Mouse (Mus musculus) thymus, adult 2 months (tissue): ENCODE results near the gene Pde4d. TPM values are rescaled to one million over a fixed set of nuclear protein-coding genes. Genes with fewer than 3 reads are reported as not detected.

Experiments
- DNase-seq: peaks from one replicate; pipeline ENCODE4 v3.0.0; 2021
- H3K27ac ChIP-seq: fragments of 200-500 bp; 2 replicates; pipeline ENCODE4 v1.5.1; 2012; ENCODE audit warnings: low read length, control low read depth; ENCODE audit not compliant: control insufficient read depth, insufficient read depth
- H3K27me3 ChIP-seq: fragments of 200-500 bp; 2 replicates; pipeline ENCODE4 v1.6.1; 2012; ENCODE audit warnings: mild to moderate bottlenecking, low read length, moderate library complexity, mixed read lengths; ENCODE audit not compliant: control insufficient read depth, insufficient read depth
- H3K36me3 ChIP-seq: fragments of 200-500 bp; 2 replicates; pipeline ENCODE4 v1.6.1; 2012; ENCODE audit warnings: mild to moderate bottlenecking, low read length, moderate library complexity; ENCODE audit not compliant: control insufficient read depth, insufficient read depth
- H3K4me1 ChIP-seq: fragments of 200-500 bp; replicated peaks from 2 replicates; pipeline ENCODE4 v1.6.1; 2012; ENCODE audit warnings: low read length; ENCODE audit not compliant: control insufficient read depth, insufficient read depth
- H3K4me3 ChIP-seq: fragments of 200-500 bp; 2 replicates; pipeline ENCODE4 v1.5.1; 2012; ENCODE audit warnings: mild to moderate bottlenecking, low read length, control low read depth, moderate library complexity; ENCODE audit not compliant: control insufficient read depth, insufficient read depth
- CTCF ChIP-seq: fragments of 200-500 bp; IDR thresholded peaks from 2 replicates; pipeline ENCODE4 v1.5.1; 2012; ENCODE audit warnings: mild to moderate bottlenecking, control low read depth, low read length, moderate library complexity, borderline replicate concordance; ENCODE audit not compliant: control insufficient read depth, poor library complexity, insufficient read depth; ENCODE audit errors: extremely low read depth
- POLR2A ChIP-seq: fragments of 200-500 bp; IDR thresholded peaks from 2 replicates; pipeline ENCODE4 v1.6.1; 2012; ENCODE audit warnings: mild to moderate bottlenecking, low read length, control low read depth, moderate library complexity; ENCODE audit not compliant: control insufficient read depth, poor library complexity, insufficient read depth; ENCODE audit errors: extremely low read depth
- WGBS: fragments of 180-500 bp; shearing (Covaris S2); methylation state at CpG from one replicate; pipeline ENCODE4 v1.1.7; 2018; 5-methylcytosine and 5-hydroxymethylcytosine counted together
- polyA plus RNA-seq: library from polyadenylated mRNA; depleted of rRNA; stranded (reverse); fragments of >200 nt; gene quantifications from 2 replicates; pipeline ENCODE4 v1.2.3, GENCODE M21; 2012

The Pde4d gene
- polyA plus RNA-seq, 1 experiment: 35.2 TPM

DNA sequence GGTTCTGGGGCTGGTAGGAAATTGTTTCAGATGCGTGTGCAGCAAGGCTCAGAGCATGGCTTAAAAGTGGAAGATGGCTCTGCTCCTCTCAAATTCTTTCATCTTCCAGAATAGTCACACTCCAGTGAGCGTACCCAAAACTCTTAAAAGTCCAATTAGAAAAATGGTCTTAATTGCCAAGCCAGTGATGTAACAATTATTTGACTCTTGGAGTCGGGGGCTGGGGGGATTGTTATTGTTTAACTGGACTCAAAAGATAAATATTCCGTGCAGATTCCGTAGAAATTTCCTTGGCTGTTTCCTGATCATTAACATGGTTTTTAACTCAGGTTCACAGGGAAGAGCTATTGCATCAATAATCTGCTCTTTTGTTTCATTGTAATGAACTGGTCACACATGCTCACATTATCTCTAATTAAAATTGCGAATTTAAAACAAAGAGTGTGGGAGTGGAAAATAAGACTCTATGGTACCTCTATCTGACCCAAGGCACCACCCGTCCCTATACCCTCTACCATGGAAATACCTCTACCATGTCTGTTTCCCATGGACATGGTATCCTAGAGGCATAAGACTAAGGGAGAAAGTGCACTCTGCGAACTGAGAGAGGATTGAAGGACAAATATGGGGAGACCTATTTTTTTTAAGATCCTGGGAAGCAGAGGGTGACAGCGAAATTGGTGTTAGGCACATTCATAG lies 1159.5 kb downstream of the Pde4d start:
- no peaks in the 10 kb centered on the region for H3K4me1 ChIP-seq
- no peak overlapping the region for H3K27ac ChIP-seq
- no peaks in the 10 kb centered on the region for H3K27me3 ChIP-seq
- 93% methylated on average over 9 of the region's 9 CpGs for WGBS
- DNase-seq: no peak
- no peaks in the 10 kb centered on the region for H3K36me3 ChIP-seq
- TF ChIP-seq POLR2A: no peak
- no peak for TF ChIP-seq CTCF
- H3K4me3 ChIP-seq: no peak overlapping the region

DNA sequence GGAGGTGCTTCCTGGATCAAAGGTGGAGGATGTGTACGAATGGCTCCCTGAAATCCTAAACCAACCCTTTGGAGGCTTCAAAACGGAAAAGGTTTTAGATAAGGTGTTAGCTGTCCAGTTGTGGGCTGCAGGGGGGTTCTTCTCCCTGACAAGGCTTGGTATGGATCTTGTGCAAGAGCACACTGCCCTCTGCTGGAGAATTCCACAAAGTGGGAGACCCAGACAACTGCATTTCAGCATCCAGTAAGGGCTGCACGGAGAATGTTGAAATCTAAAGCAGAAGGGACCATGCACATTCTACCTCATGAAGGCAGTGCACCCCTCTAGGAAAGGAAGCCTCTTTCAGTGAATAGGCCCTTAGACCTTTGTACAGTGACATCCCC lies 1160.0 kb downstream of the Pde4d start:
- H3K36me3 ChIP-seq: no peaks in the 10 kb centered on the region
- DNase-seq: peak; percentile 25
- no peak overlapping the region for H3K27ac ChIP-seq
- no peak overlapping the region for H3K4me3 ChIP-seq
- no peaks in the 10 kb centered on the region for H3K27me3 ChIP-seq
- 46% methylated on average over 3 of the region's 3 CpGs for WGBS
- TF ChIP-seq CTCF (no peak), POLR2A (no peak)
- H3K4me1 ChIP-seq: no peaks in the 10 kb centered on the region

DNA sequence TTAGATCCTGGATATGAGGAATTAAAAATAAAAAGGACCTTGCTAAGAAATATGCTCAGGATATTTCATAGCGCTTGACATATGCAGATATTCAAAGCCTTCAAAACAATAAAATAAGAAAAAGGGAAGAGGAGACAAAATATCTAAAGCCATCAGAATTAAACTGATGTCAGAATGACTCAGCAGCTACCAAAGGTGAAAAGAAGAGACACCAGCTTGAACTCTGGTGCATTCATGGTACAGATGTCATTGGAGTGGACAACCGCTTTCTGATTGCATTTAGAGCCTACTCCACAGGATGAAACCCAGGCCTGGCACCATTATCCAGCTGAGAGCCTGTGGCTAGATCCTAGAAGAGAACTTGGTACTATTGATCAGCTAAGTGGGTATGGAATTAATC lies 1161.0 kb downstream of the Pde4d start:
- no peak overlapping the region for H3K27ac ChIP-seq
- TF ChIP-seq CTCF: no peak
- TF ChIP-seq POLR2A: no peak
- no peaks in the 10 kb centered on the region for H3K4me1 ChIP-seq
- DNase-seq: no peak
- no peaks in the 10 kb centered on the region for H3K36me3 ChIP-seq
- no peaks in the 10 kb centered on the region for H3K27me3 ChIP-seq
- WGBS: 98% methylated on average over 2 of the region's 2 CpGs
- no peak overlapping the region for H3K4me3 ChIP-seq

DNA sequence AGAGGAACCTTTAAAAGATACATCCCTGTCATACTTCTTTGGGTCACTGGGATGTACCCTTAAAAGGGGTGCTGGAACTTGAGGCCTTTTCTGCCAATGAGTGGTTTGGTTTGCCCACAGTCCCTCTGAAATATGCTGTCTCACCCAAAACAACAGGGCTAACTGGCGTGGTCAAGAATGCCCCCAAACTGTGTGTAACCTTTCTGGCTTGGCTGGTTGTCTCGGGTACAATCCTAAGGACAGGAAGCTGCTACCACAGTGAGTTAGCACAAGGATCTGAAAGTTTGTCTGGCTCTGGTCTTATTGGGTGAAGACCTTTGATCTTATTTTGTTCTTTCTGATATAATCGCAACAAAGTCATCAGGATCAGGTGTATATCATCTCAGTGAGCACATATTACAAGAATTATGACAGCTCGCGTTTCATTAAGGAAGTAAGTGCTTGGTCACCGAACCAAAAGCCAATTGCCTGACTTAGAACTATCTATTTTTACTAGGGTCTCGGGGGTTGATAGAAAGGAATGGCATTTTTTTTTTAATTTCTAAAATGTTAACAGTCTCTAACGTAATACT lies 1165.6 kb downstream of the Pde4d start:
- no peaks in the 10 kb centered on the region for H3K36me3 ChIP-seq
- TF ChIP-seq POLR2A: no peak
- H3K4me3 ChIP-seq: no peak overlapping the region
- no peaks in the 10 kb centered on the region for H3K4me1 ChIP-seq
- H3K27ac ChIP-seq: no peak overlapping the region
- DNase-seq: no peak
- WGBS: 17% methylated on average over 8 of the region's 8 CpGs
- no peaks in the 10 kb centered on the region for H3K27me3 ChIP-seq

DNA sequence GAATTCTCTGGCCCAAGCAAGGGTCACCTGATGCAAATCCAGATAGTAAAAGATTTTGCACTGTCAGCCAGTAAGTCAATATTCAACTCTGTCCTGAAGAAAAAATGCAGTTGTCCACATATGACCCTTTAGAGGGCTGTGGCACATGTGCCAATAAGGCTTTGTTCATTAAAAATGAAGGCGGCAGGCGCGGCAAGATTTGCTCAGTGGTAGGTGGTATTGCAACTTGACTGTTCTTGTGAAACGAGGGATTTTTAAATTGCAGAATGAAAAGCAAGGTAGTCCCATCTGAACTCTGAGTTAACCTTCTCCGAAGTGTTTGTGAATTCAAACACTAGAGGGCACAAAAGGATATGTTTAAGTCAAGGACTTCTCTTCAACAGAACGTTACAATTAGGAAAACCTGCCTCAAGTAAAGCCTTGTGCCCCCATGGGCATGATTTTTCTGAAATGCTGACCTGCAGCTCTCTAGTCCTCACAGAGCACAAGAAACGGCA lies 1166.1 kb downstream of the Pde4d start:
- H3K27ac ChIP-seq: no peak overlapping the region
- H3K27me3 ChIP-seq: no peaks in the 10 kb centered on the region
- H3K4me1 ChIP-seq: no peaks in the 10 kb centered on the region
- TF ChIP-seq POLR2A (no peak), CTCF (no peak)
- no peaks in the 10 kb centered on the region for H3K36me3 ChIP-seq
- 10% methylated on average over 7 of the region's 7 CpGs for WGBS
- H3K4me3 ChIP-seq: no peak overlapping the region
- DNase-seq: no peak

DNA sequence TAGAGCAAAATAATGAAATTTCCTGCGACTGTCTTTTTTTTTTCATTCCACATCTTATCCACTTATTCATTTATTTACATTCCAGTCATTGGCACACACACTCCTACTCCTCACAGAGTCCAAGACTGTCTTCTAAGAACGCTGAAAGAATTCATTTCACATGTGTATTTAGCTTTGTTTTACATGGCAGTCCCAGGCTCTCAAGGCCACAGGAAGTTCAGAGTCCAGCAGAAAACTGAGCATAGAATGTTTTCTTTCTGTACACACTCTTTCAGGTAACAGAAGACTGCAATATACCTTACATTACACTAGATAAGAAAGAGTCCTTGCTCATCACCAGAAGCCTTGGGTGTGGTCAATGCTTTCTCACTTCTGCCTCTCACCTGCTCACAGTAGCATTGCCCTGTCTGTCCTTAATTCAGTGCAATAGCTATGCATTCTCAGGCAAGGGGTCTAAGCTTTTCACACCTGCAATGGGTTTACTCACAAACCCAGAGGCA lies 1169.5 kb downstream of the Pde4d start:
- no peak for DNase-seq
- Histone ChIP-seq H3K27ac (no peak overlapping the region), H3K4me1 (no peaks in the 10 kb centered on the region), H3K27me3 (no peaks in the 10 kb centered on the region), H3K4me3 (no peak overlapping the region), H3K36me3 (no peaks in the 10 kb centered on the region)
- TF ChIP-seq POLR2A (no peak), CTCF (no peak)
- WGBS: 94% methylated on average over 2 of the region's 2 CpGs
